Mouse (Mus musculus): ENCODE measurements around the gene Zfyve27. TPM values are rescaled to one million over a fixed set of nuclear protein-coding genes. Genes with fewer than 3 reads are reported as not detected.
A peak's percentile ranks its signal among the peaks of the same experiment; 100 is the strongest.

Zfyve27 gene
- polyA plus RNA-seq, 1 experiment from 2014 or later, result 78.7 TPM

- no peak overlapping the region for H3K4me3 ChIP-seq (replicated peaks; ENCODE audit: low read length)
- WGBS, result 80% methylated on average over 8 of the region's 8 CpGs
- no peak overlapping the region for H3K9ac ChIP-seq (replicated peaks; ENCODE audit: low read depth, low read length)
- no peak overlapping the region for H3K27ac ChIP-seq (ENCODE audit: low read length)
- H3K27me3 ChIP-seq (replicated peaks; ENCODE audit: control insufficient read depth, insufficient read depth, low read length), result peaks cover 38% of the 10 kb centered on the region
- peaks cover 20% of the 10 kb centered on the region for H3K4me1 ChIP-seq (replicated peaks; ENCODE audit: control insufficient read depth, insufficient read depth, low read length)
- H3K36me3 ChIP-seq (ENCODE audit: control insufficient read depth, insufficient read depth), result no peaks in the 10 kb centered on the region
- no peaks in the 10 kb centered on the region for H3K9me3 ChIP-seq (ENCODE audit: control insufficient read depth, low read length)
- ATAC-seq, result no peak
- no peak overlapping the region for H3K4me2 ChIP-seq (ENCODE audit: low read length)
These were observed 41.5 kb downstream of the Zfyve27 start for GRCm38 (mm10) chr19:42205201-42205600.

GRCm38 (mm10) chr19:42209485-42209884 is 45.7 kb downstream of the Zfyve27 start:
- Histone ChIP-seq H3K9ac (replicated peaks; ENCODE audit: low read depth, low read length) (no peak overlapping the region), H3K4me2 (ENCODE audit: low read length) (no peak overlapping the region), H3K9me3 (ENCODE audit: control insufficient read depth, low read length) (no peaks in the 10 kb centered on the region), H3K36me3 (ENCODE audit: control insufficient read depth, insufficient read depth) (no peaks in the 10 kb centered on the region), H3K4me1 (replicated peaks; ENCODE audit: control insufficient read depth, insufficient read depth, low read length) (peaks cover 9% of the 10 kb centered on the region; the same call in 1 of the 2 replicates), H3K4me3 (replicated peaks; ENCODE audit: low read length) (no peak overlapping the region), H3K27ac (ENCODE audit: low read length) (no peak overlapping the region), H3K27me3 (replicated peaks; ENCODE audit: control insufficient read depth, insufficient read depth, low read length) (no peaks in the 10 kb centered on the region)
- 39% methylated on average over 7 of the region's 7 CpGs for whole genome bisulfite sequencing
- peak; percentile 20; the same call in 1 of the 2 replicates for ATAC-seq

GRCm38 (mm10) chr19:42209976-42210375 is 46.2 kb downstream of the Zfyve27 start:
- no peaks in the 10 kb centered on the region for H3K27me3 ChIP-seq (replicated peaks; ENCODE audit: control insufficient read depth, insufficient read depth, low read length)
- WGBS, result 69% methylated on average over 6 of the region's 6 CpGs
- H3K36me3 ChIP-seq (ENCODE audit: control insufficient read depth, insufficient read depth), result no peaks in the 10 kb centered on the region
- H3K27ac ChIP-seq (ENCODE audit: low read length), result no peak overlapping the region
- peaks cover 9% of the 10 kb centered on the region; the same call in 1 of the 2 replicates for H3K4me1 ChIP-seq (replicated peaks; ENCODE audit: control insufficient read depth, insufficient read depth, low read length)
- no peaks in the 10 kb centered on the region for H3K9me3 ChIP-seq (ENCODE audit: control insufficient read depth, low read length)
- no peak overlapping the region for H3K4me3 ChIP-seq (replicated peaks; ENCODE audit: low read length)
- ATAC-seq, result no peak
- no peak overlapping the region for H3K9ac ChIP-seq (replicated peaks; ENCODE audit: low read depth, low read length)
- no peak overlapping the region for H3K4me2 ChIP-seq (ENCODE audit: low read length)

- WGBS, result 76% methylated on average over 8 of the region's 8 CpGs
- ATAC-seq, result no peak
- no peaks in the 10 kb centered on the region for H3K36me3 ChIP-seq (ENCODE audit: control insufficient read depth, insufficient read depth)
These were observed 48.2 kb downstream of the Zfyve27 start for GRCm38 (mm10) chr19:42211936-42212335.

GRCm38 (mm10) chr19:42214601-42215000 is 50.9 kb downstream of the Zfyve27 start:
- 0 out of 2 replicates have a peak, but pooled peaks cover 2% of the 10 kb centered on the region for H3K9me3 ChIP-seq (ENCODE audit: control insufficient read depth, low read length)
- H3K9ac ChIP-seq (replicated peaks; ENCODE audit: low read depth, low read length), result no peak overlapping the region
- no peak for ATAC-seq
- no peak overlapping the region for H3K4me2 ChIP-seq (ENCODE audit: low read length)
- no peaks in the 10 kb centered on the region for H3K27me3 ChIP-seq (replicated peaks; ENCODE audit: control insufficient read depth, insufficient read depth, low read length)
- no peaks in the 10 kb centered on the region for H3K36me3 ChIP-seq (ENCODE audit: control insufficient read depth, insufficient read depth)
- H3K27ac ChIP-seq (ENCODE audit: low read length), result no peak overlapping the region
- no peak overlapping the region for H3K4me3 ChIP-seq (replicated peaks; ENCODE audit: low read length)
- WGBS, result 73% methylated on average over 2 of the region's 2 CpGs
- H3K4me1 ChIP-seq (replicated peaks; ENCODE audit: control insufficient read depth, insufficient read depth, low read length), result peaks cover under 1% of the 10 kb centered on the region; the same call in 1 of the 2 replicates

More at GRCm38 (mm10) chr19:42211936-42212335, 48.2 kb downstream of the Zfyve27 start:
- Histone ChIP-seq H3K4me1 (replicated peaks; ENCODE audit: control insufficient read depth, insufficient read depth, low read length) (peaks cover 9% of the 10 kb centered on the region; the same call in 1 of the 2 replicates), H3K9me3 (ENCODE audit: control insufficient read depth, low read length) (no peaks in the 10 kb centered on the region), H3K27ac (ENCODE audit: low read length) (no peak overlapping the region), H3K4me2 (ENCODE audit: low read length) (no peak overlapping the region), H3K9ac (replicated peaks; ENCODE audit: low read depth, low read length) (no peak overlapping the region), H3K27me3 (replicated peaks; ENCODE audit: control insufficient read depth, insufficient read depth, low read length) (no peaks in the 10 kb centered on the region), H3K4me3 (replicated peaks; ENCODE audit: low read length) (no peak overlapping the region)

GRCm38 (mm10) chr19:42216699-42217373 is 53.1 kb downstream of the Zfyve27 start:
- Histone ChIP-seq H3K4me1 (replicated peaks; ENCODE audit: control insufficient read depth, insufficient read depth, low read length) (no peaks in the 10 kb centered on the region), H3K4me3 (replicated peaks; ENCODE audit: low read length) (no peak overlapping the region), H3K36me3 (ENCODE audit: control insufficient read depth, insufficient read depth) (no peaks in the 10 kb centered on the region), H3K4me2 (ENCODE audit: low read length) (no peak overlapping the region), H3K27ac (ENCODE audit: low read length) (no peak overlapping the region), H3K27me3 (replicated peaks; ENCODE audit: control insufficient read depth, insufficient read depth, low read length) (no peaks in the 10 kb centered on the region), H3K9me3 (ENCODE audit: control insufficient read depth, low read length) (0 out of 2 replicates have a peak, but pooled peaks cover 4% of the 10 kb centered on the region), H3K9ac (replicated peaks; ENCODE audit: low read depth, low read length) (no peak overlapping the region)
- peak; percentile 18; the same call in 1 of the 2 replicates for ATAC-seq
- WGBS, result 76% methylated on average over 7 of the region's 7 CpGs

GRCm38 (mm10) chr19:42217374-42217763 is 53.6 kb downstream of the Zfyve27 start:
- no peak overlapping the region for H3K4me3 ChIP-seq (replicated peaks; ENCODE audit: low read length)
- no peak overlapping the region for H3K4me2 ChIP-seq (ENCODE audit: low read length)
- ATAC-seq, result peak; percentile 65
- H3K27me3 ChIP-seq (replicated peaks; ENCODE audit: control insufficient read depth, insufficient read depth, low read length), result no peaks in the 10 kb centered on the region
- 0 out of 2 replicates have a peak, but pooled peaks cover 4% of the 10 kb centered on the region for H3K9me3 ChIP-seq (ENCODE audit: control insufficient read depth, low read length)
- WGBS, result 11% methylated on average over 2 of the region's 2 CpGs
- H3K36me3 ChIP-seq (ENCODE audit: control insufficient read depth, insufficient read depth), result no peaks in the 10 kb centered on the region
- no peak overlapping the region for H3K9ac ChIP-seq (replicated peaks; ENCODE audit: low read depth, low read length)
- no peak overlapping the region for H3K27ac ChIP-seq (ENCODE audit: low read length)
- H3K4me1 ChIP-seq (replicated peaks; ENCODE audit: control insufficient read depth, insufficient read depth, low read length), result no peaks in the 10 kb centered on the region

- H3K9me3 ChIP-seq (ENCODE audit: control insufficient read depth, low read length), result no peaks in the 10 kb centered on the region
- H3K4me3 ChIP-seq (replicated peaks; ENCODE audit: low read length), result no peak overlapping the region
- WGBS, result 76% methylated on average over 10 of the region's 10 CpGs
- H3K9ac ChIP-seq (replicated peaks; ENCODE audit: low read depth, low read length), result no peak overlapping the region
- no peak for ATAC-seq
- H3K36me3 ChIP-seq (ENCODE audit: control insufficient read depth, insufficient read depth), result no peaks in the 10 kb centered on the region
- H3K27me3 ChIP-seq (replicated peaks; ENCODE audit: control insufficient read depth, insufficient read depth, low read length), result no peaks in the 10 kb centered on the region
- H3K27ac ChIP-seq (ENCODE audit: low read length), result no peak overlapping the region; the same call in 1 of the 2 replicates
- no peak overlapping the region for H3K4me2 ChIP-seq (ENCODE audit: low read length)
- H3K4me1 ChIP-seq (replicated peaks; ENCODE audit: control insufficient read depth, insufficient read depth, low read length), result peaks cover 16% of the 10 kb centered on the region
These were observed 62.7 kb downstream of the Zfyve27 start for GRCm38 (mm10) chr19:42226451-42226850.

- 83% methylated on average over 17 of the region's 17 CpGs for WGBS
- peaks cover 16% of the 10 kb centered on the region for H3K4me1 ChIP-seq (replicated peaks; ENCODE audit: control insufficient read depth, insufficient read depth, low read length)
- H3K27ac ChIP-seq (ENCODE audit: low read length), result no peak overlapping the region
- H3K9ac ChIP-seq (replicated peaks; ENCODE audit: low read depth, low read length), result no peak overlapping the region
- no peak for ATAC-seq
- no peaks in the 10 kb centered on the region for H3K36me3 ChIP-seq (ENCODE audit: control insufficient read depth, insufficient read depth)
- H3K27me3 ChIP-seq (replicated peaks; ENCODE audit: control insufficient read depth, insufficient read depth, low read length), result no peaks in the 10 kb centered on the region
- H3K4me2 ChIP-seq (ENCODE audit: low read length), result no peak overlapping the region
- no peaks in the 10 kb centered on the region for H3K9me3 ChIP-seq (ENCODE audit: control insufficient read depth, low read length)
- no peak overlapping the region for H3K4me3 ChIP-seq (replicated peaks; ENCODE audit: low read length)
These were observed 65.9 kb downstream of the Zfyve27 start for GRCm38 (mm10) chr19:42229499-42230287.

Measured in forebrain, embryonic 16.5 days (tissue).